Mouse (Mus musculus): ENCODE measurements around the gene Calcr. TPM values are rescaled to one million over a fixed set of nuclear protein-coding genes. Genes with fewer than 3 reads are reported as not detected.

Calcr gene
- not detected for polyA plus RNA-seq (2017; shearing (Covaris generic))

GRCm38 (mm10) chr6:3764230-3764764, at the start of gene Calcr:
TSS of gene Calcr (minus strand) at chr6:3764714.

Other genes starting within 250 kb of the Calcr start
- not detected for gene Tfpi2, start 224.2 kb upstream of the Calcr start, polyA plus RNA-seq (2017; shearing (Covaris generic))
- gene Gngt1, start 229.1 kb upstream of the Calcr start, polyA plus RNA-seq (2017; shearing (Covaris generic)): not detected
- not detected for gene Gng11, start 239.2 kb upstream of the Calcr start, polyA plus RNA-seq (2017; shearing (Covaris generic))

Measured in activated CD4-positive, CD25-positive, alpha-beta regulatory T cell, adult 9 weeks (primary cell).